Comparison of ENCODE assay signal across 9 mouse cellular contexts in genomic region chr2:163207315-163207714, GRCm38 (mm10). TPM values are rescaled to one million over a fixed set of nuclear protein-coding genes. Genes with fewer than 3 reads are reported as not detected.
DNase-seq lines count a peak whose midpoint lies in the region; ATAC-seq lines count a peak whose summit lies in the region.
"Had no signal": no experiment of that assay in that cellular context is flagged by ENCODE, and none has a peak within 500 bp of the region (broad histone marks: within the 10 kb centered on the region; RNA-seq: fewer than 3 reads in every experiment).

No protein-coding gene starts in this region.

- peaks cover 73% of the 10 kb centered on the region for H3K27me3 ChIP-seq in kidney, embryonic 16.5 days (ENCODE audit: insufficient read depth, low read length)

- peaks cover 5% of the 10 kb centered on the region; the same call in 1 of the 2 replicates for H3K9me3 ChIP-seq in kidney, embryonic 16.5 days (ENCODE audit: low read length)

- ATAC-seq in kidney, embryonic 16.5 days (ENCODE audit: low FRiP score, low TSS enrichment), result no peak
- ATAC-seq: forebrain, embryonic 16.5 days had no signal

- WGBS in kidney, embryonic 16.5 days, result 98% methylated on average over 2 of the region's 2 CpGs

- no peak overlapping the region for H3K4me3 ChIP-seq in kidney, embryonic 16.5 days (ENCODE audit: low read length)

- no peak overlapping the region for H3K27ac ChIP-seq in kidney, embryonic 16.5 days (ENCODE audit: low read length)

- H3K4me2 ChIP-seq in kidney, embryonic 16.5 days (replicated peaks; ENCODE audit: low read depth, low read length), result no peak overlapping the region

- H3K9ac ChIP-seq in kidney, embryonic 16.5 days (replicated peaks; ENCODE audit: low read length), result no peak overlapping the region

- no peaks in the 10 kb centered on the region for H3K36me3 ChIP-seq in kidney, embryonic 16.5 days (ENCODE audit: insufficient read depth, low read length)

- DNase-seq in kidney, postnatal 10 days, result peak; percentile 25
- DNase-seq in thymus, postnatal 14 days, result peak; percentile 57
- no peak for DNase-seq in thymus, adult 18-20 months
- peak; percentile 69 for DNase-seq in induced T-regulatory cell, adult 2 months (ENCODE audit: low read depth)
- DNase-seq in urinary bladder, adult 2 months (ENCODE audit: low spot score), result no peak
- no peak for DNase-seq in gastrocnemius, postnatal 25 days

- peaks cover 25% of the 10 kb centered on the region for H3K4me1 ChIP-seq in kidney, embryonic 16.5 days (ENCODE audit: insufficient read depth, low read length)

RNA-seq across cellular contexts. Expression of gene Tox2, which starts 4.4 kb away (rescaled TPM):
- 1.8 and 2.0 TPM in 2 replicates for polyA plus RNA-seq in kidney, embryonic 16.5 days (2015; fragmentation: Nextera tagmentation; extraction: Ambion mirVana)
- 4.5 and 6.1 TPM in 2 replicates for polyA plus RNA-seq in urinary bladder, adult 2 months (2012; rRNA removed)
- total RNA-seq in gastrocnemius, postnatal 25 days (2021), result under 1 TPM; 0.10 to 0.32 TPM
- total RNA-seq: common myeloid progenitor, adult 5-6 weeks had no signal

Comparison
In these comparisons a context has a peak if more than half of its experiments do, and no peak if none do; other contexts are left out.
1. DNase-seq: peak in kidney, postnatal 10 days (single experiment), thymus, postnatal 14 days (single experiment) and induced T-regulatory cell, adult 2 months (single experiment); none in thymus, adult 18-20 months (0 of 2), urinary bladder, adult 2 months (single experiment) and gastrocnemius, postnatal 25 days (single experiment).